Mouse (Mus musculus) c-Kit-negative CD71-positive TER-119-positive erythroid progenitor cells, embryonic 14.5 days (primary cell): Measurements from ENCODE around the gene Gm20521.
"Not testable (repeated sequence)": the region's sequence is repeated elsewhere in the genome, so short reads cannot be mapped to it uniquely, and the experiment has no call there.

Experiments
- DNase-seq: peaks from one replicate; pipeline ENCODE4 v3.0.0-alpha.2; 2013; ENCODE audit warnings: low read depth, low spot score

The Gm20521 gene

GRCm38 (mm10) chr14:54936831-54937160 lies 53.6 kb downstream of the Gm20521 start:
- DNase-seq: no peak

GRCm38 (mm10) chr14:54937361-54938182 lies 54.3 kb downstream of the Gm20521 start:
- no peak for DNase-seq

- DNase-seq: no peak
Observed at GRCm38 (mm10) chr14:54938431-54939219, 55.4 kb downstream of the Gm20521 start.

GRCm38 (mm10) chr14:54939434-54940175 lies 56.4 kb downstream of the Gm20521 start:
- peak; percentile 20 for DNase-seq

- no peak for DNase-seq
Observed at GRCm38 (mm10) chr14:54940176-54940530, 56.9 kb downstream of the Gm20521 start.

GRCm38 (mm10) chr14:54941024-54941978 lies 58.1 kb downstream of the Gm20521 start:
- no peak for DNase-seq

- DNase-seq: no peak
Observed at GRCm38 (mm10) chr14:54942479-54942878, 59.2 kb downstream of the Gm20521 start.

- no peak for DNase-seq
Observed at GRCm38 (mm10) chr14:54943971-54944370, 60.7 kb downstream of the Gm20521 start.

- no peak for DNase-seq
Observed at GRCm38 (mm10) chr14:54944939-54945338, 61.7 kb downstream of the Gm20521 start.

- DNase-seq: no peak
Observed at GRCm38 (mm10) chr14:54945975-54946704, 62.9 kb downstream of the Gm20521 start.

GRCm38 (mm10) chr14:54947008-54947407 lies 63.8 kb downstream of the Gm20521 start:
- not testable (repeated sequence) for DNase-seq
